Mouse (Mus musculus): ENCODE measurements around the gene Slc38a2. TPM values are rescaled to one million over a fixed set of nuclear protein-coding genes. Genes with fewer than 3 reads are reported as not detected.

The Slc38a2 gene
- 149 and 154 TPM in 2 replicates for polyA plus RNA-seq (2014; fragmentation: Nextera tagmentation; extraction: Ambion mirVana)

- Histone ChIP-seq H3K36me3 (ENCODE audit: control insufficient read depth, insufficient read depth, low read length) (peaks cover 24% of the 10 kb centered on the region), H3K9me3 (ENCODE audit: control insufficient read depth, low read depth, low read length) (no peaks in the 10 kb centered on the region), H3K4me2 (replicated peaks; ENCODE audit: low read depth, low read length) (peak within 1 kb of the TSS; percentile 90), H3K4me1 (ENCODE audit: control insufficient read depth, insufficient read depth, low read length) (peaks cover 24% of the 10 kb centered on the region), H3K27ac (ENCODE audit: low read length) (peak within 1 kb of the TSS; percentile 96), H3K4me3 (ENCODE audit: low read depth, low read length) (peak within 1 kb of the TSS; percentile 76), H3K27me3 (ENCODE audit: control insufficient read depth, insufficient read depth, low read length) (no peaks in the 10 kb centered on the region), H3K9ac (replicated peaks; ENCODE audit: low read depth, low read length) (peak within 1 kb of the TSS; percentile 97)
- peak; percentile 88 for ATAC-seq (ENCODE audit: insufficient number of reproducible peaks, insufficient read depth, low FRiP score, low read depth)
- under 1% methylated on average over 76 of the region's 76 CpGs for WGBS
Observed at GRCm38 (mm10) chr15:96699521-96700511, at the start of gene Slc38a2. Gene Slc38a2 (minus strand): TSS chr15:96699730.

GRCm38 (mm10) chr15:96749101-96749500 lies 49.6 kb upstream of the Slc38a2 start:
- Histone ChIP-seq H3K27me3 (ENCODE audit: control insufficient read depth, insufficient read depth, low read length) (no peaks in the 10 kb centered on the region), H3K4me1 (ENCODE audit: control insufficient read depth, insufficient read depth, low read length) (0 out of 2 replicates have a peak, but pooled peaks cover under 1% of the 10 kb centered on the region), H3K27ac (ENCODE audit: low read length) (no peak overlapping the region), H3K9me3 (ENCODE audit: control insufficient read depth, low read depth, low read length) (no peaks in the 10 kb centered on the region), H3K4me3 (ENCODE audit: low read depth, low read length) (no peak overlapping the region), H3K9ac (replicated peaks; ENCODE audit: low read depth, low read length) (no peak overlapping the region), H3K36me3 (ENCODE audit: control insufficient read depth, insufficient read depth, low read length) (no peaks in the 10 kb centered on the region), H3K4me2 (replicated peaks; ENCODE audit: low read depth, low read length) (no peak overlapping the region)
- ATAC-seq (ENCODE audit: insufficient number of reproducible peaks, insufficient read depth, low FRiP score, low read depth): no peak
- 70% methylated on average over 10 of the region's 10 CpGs for WGBS

- 76% methylated on average over 11 of the region's 11 CpGs for WGBS
- H3K27ac ChIP-seq (ENCODE audit: low read length): no peak overlapping the region
Observed at GRCm38 (mm10) chr15:96747551-96747950, 48.0 kb upstream of the Slc38a2 start.

GRCm38 (mm10) chr15:96746986-96747385 lies 47.5 kb upstream of the Slc38a2 start:
- 83% methylated on average over 6 of the region's 6 CpGs for WGBS
- 0 out of 2 replicates have a peak, but pooled peaks cover 4% of the 10 kb centered on the region for H3K4me1 ChIP-seq (ENCODE audit: control insufficient read depth, insufficient read depth, low read length)
- no peaks in the 10 kb centered on the region for H3K36me3 ChIP-seq (ENCODE audit: control insufficient read depth, insufficient read depth, low read length)
- H3K27ac ChIP-seq (ENCODE audit: low read length): no peak overlapping the region
- no peak for ATAC-seq (ENCODE audit: insufficient number of reproducible peaks, insufficient read depth, low FRiP score, low read depth)
- no peaks in the 10 kb centered on the region for H3K27me3 ChIP-seq (ENCODE audit: control insufficient read depth, insufficient read depth, low read length)
- no peaks in the 10 kb centered on the region for H3K9me3 ChIP-seq (ENCODE audit: control insufficient read depth, low read depth, low read length)
- H3K9ac ChIP-seq (replicated peaks; ENCODE audit: low read depth, low read length): no peak overlapping the region
- H3K4me3 ChIP-seq (ENCODE audit: low read depth, low read length): no peak overlapping the region
- H3K4me2 ChIP-seq (replicated peaks; ENCODE audit: low read depth, low read length): no peak overlapping the region

More at GRCm38 (mm10) chr15:96747551-96747950, 48.0 kb upstream of the Slc38a2 start:
- Histone ChIP-seq H3K36me3 (ENCODE audit: control insufficient read depth, insufficient read depth, low read length) (no peaks in the 10 kb centered on the region), H3K4me3 (ENCODE audit: low read depth, low read length) (no peak overlapping the region), H3K4me1 (ENCODE audit: control insufficient read depth, insufficient read depth, low read length) (0 out of 2 replicates have a peak, but pooled peaks cover 4% of the 10 kb centered on the region), H3K9ac (replicated peaks; ENCODE audit: low read depth, low read length) (no peak overlapping the region), H3K9me3 (ENCODE audit: control insufficient read depth, low read depth, low read length) (no peaks in the 10 kb centered on the region), H3K27me3 (ENCODE audit: control insufficient read depth, insufficient read depth, low read length) (no peaks in the 10 kb centered on the region), H3K4me2 (replicated peaks; ENCODE audit: low read depth, low read length) (no peak overlapping the region)
- no peak for ATAC-seq (ENCODE audit: insufficient number of reproducible peaks, insufficient read depth, low FRiP score, low read depth)

- Histone ChIP-seq H3K27ac (ENCODE audit: low read length) (no peak overlapping the region), H3K9me3 (ENCODE audit: control insufficient read depth, low read depth, low read length) (no peaks in the 10 kb centered on the region), H3K4me2 (replicated peaks; ENCODE audit: low read depth, low read length) (no peak overlapping the region), H3K27me3 (ENCODE audit: control insufficient read depth, insufficient read depth, low read length) (no peaks in the 10 kb centered on the region), H3K4me1 (ENCODE audit: control insufficient read depth, insufficient read depth, low read length) (0 out of 2 replicates have a peak, but pooled peaks cover 4% of the 10 kb centered on the region), H3K36me3 (ENCODE audit: control insufficient read depth, insufficient read depth, low read length) (no peaks in the 10 kb centered on the region), H3K9ac (replicated peaks; ENCODE audit: low read depth, low read length) (no peak overlapping the region), H3K4me3 (ENCODE audit: low read depth, low read length) (no peak overlapping the region)
- no peak for ATAC-seq (ENCODE audit: insufficient number of reproducible peaks, insufficient read depth, low FRiP score, low read depth)
- 95% methylated on average over 1 of the region's 1 CpGs for WGBS
Observed at GRCm38 (mm10) chr15:96745299-96745698, 45.8 kb upstream of the Slc38a2 start.

GRCm38 (mm10) chr15:96744882-96745296 lies 45.4 kb upstream of the Slc38a2 start:
- no peak overlapping the region for H3K27ac ChIP-seq (ENCODE audit: low read length)
- H3K9ac ChIP-seq (replicated peaks; ENCODE audit: low read depth, low read length): no peak overlapping the region
- H3K4me2 ChIP-seq (replicated peaks; ENCODE audit: low read depth, low read length): no peak overlapping the region
- no peak for ATAC-seq (ENCODE audit: insufficient number of reproducible peaks, insufficient read depth, low FRiP score, low read depth)
- 94% methylated on average over 5 of the region's 5 CpGs for whole genome bisulfite sequencing
- 0 out of 2 replicates have a peak, but pooled peaks cover 4% of the 10 kb centered on the region for H3K4me1 ChIP-seq (ENCODE audit: control insufficient read depth, insufficient read depth, low read length)
- no peaks in the 10 kb centered on the region for H3K36me3 ChIP-seq (ENCODE audit: control insufficient read depth, insufficient read depth, low read length)
- H3K9me3 ChIP-seq (ENCODE audit: control insufficient read depth, low read depth, low read length): no peaks in the 10 kb centered on the region
- H3K27me3 ChIP-seq (ENCODE audit: control insufficient read depth, insufficient read depth, low read length): no peaks in the 10 kb centered on the region
- H3K4me3 ChIP-seq (ENCODE audit: low read depth, low read length): no peak overlapping the region

- no peak for ATAC-seq (ENCODE audit: insufficient number of reproducible peaks, insufficient read depth, low FRiP score, low read depth)
- Histone ChIP-seq H3K36me3 (ENCODE audit: control insufficient read depth, insufficient read depth, low read length) (no peaks in the 10 kb centered on the region), H3K4me1 (ENCODE audit: control insufficient read depth, insufficient read depth, low read length) (0 out of 2 replicates have a peak, but pooled peaks cover 4% of the 10 kb centered on the region), H3K27ac (ENCODE audit: low read length) (no peak overlapping the region), H3K4me2 (replicated peaks; ENCODE audit: low read depth, low read length) (no peak overlapping the region), H3K27me3 (ENCODE audit: control insufficient read depth, insufficient read depth, low read length) (no peaks in the 10 kb centered on the region), H3K9ac (replicated peaks; ENCODE audit: low read depth, low read length) (no peak overlapping the region), H3K9me3 (ENCODE audit: control insufficient read depth, low read depth, low read length) (no peaks in the 10 kb centered on the region), H3K4me3 (ENCODE audit: low read depth, low read length) (no peak overlapping the region)
- 60% methylated on average over 18 of the region's 18 CpGs for WGBS
Observed at GRCm38 (mm10) chr15:96744153-96744881, 44.8 kb upstream of the Slc38a2 start.

- no peak overlapping the region for H3K9ac ChIP-seq (replicated peaks; ENCODE audit: low read depth, low read length)
- no peaks in the 10 kb centered on the region for H3K9me3 ChIP-seq (ENCODE audit: control insufficient read depth, low read depth, low read length)
- no peak overlapping the region for H3K27ac ChIP-seq (ENCODE audit: low read length)
- no peaks in the 10 kb centered on the region for H3K27me3 ChIP-seq (ENCODE audit: control insufficient read depth, insufficient read depth, low read length)
- H3K4me3 ChIP-seq (ENCODE audit: low read depth, low read length): no peak overlapping the region
- 58% methylated on average over 6 of the region's 6 CpGs for WGBS
- no peak for ATAC-seq (ENCODE audit: insufficient number of reproducible peaks, insufficient read depth, low FRiP score, low read depth)
- 0 out of 2 replicates have a peak, but pooled peaks cover 4% of the 10 kb centered on the region for H3K4me1 ChIP-seq (ENCODE audit: control insufficient read depth, insufficient read depth, low read length)
- H3K4me2 ChIP-seq (replicated peaks; ENCODE audit: low read depth, low read length): no peak overlapping the region
- no peaks in the 10 kb centered on the region for H3K36me3 ChIP-seq (ENCODE audit: control insufficient read depth, insufficient read depth, low read length)
Observed at GRCm38 (mm10) chr15:96743257-96743656, 43.7 kb upstream of the Slc38a2 start.

Measured in stomach, embryonic 14.5 days (tissue).